Mouse (Mus musculus) spleen, postnatal 4 days (tissue): Measurements from ENCODE around the gene Prkaca.
"Not testable (repeated sequence)": the region's sequence is repeated elsewhere in the genome, so short reads cannot be mapped to it uniquely, and the experiment has no call there.

ENCODE experiments used
- DNase-seq, 2 experiments: peaks; one replicate each; pipeline ENCODE4 v3.0.0; 2022; ENCODE audit warnings: low spot score in 2 of 2

Gene Prkaca

GRCm38 (mm10) chr8:83974521-83974920 lies 1.7 kb downstream of the Prkaca start:
- peak in 1 of 2 experiments; percentile 62 for DNase-seq

- DNase-seq, result peak; percentile 32 to 67
Observed at GRCm38 (mm10) chr8:83976101-83976630, 3.4 kb downstream of the Prkaca start.

GRCm38 (mm10) chr8:83976779-83977350 lies 4.1 kb downstream of the Prkaca start:
- peak in 1 of 2 experiments; percentile 68 for DNase-seq

- DNase-seq, result peak in 1 of 2 experiments; percentile 58
Observed at GRCm38 (mm10) chr8:83977646-83978045, 4.9 kb downstream of the Prkaca start.

- DNase-seq, result peak in 1 of 2 experiments; percentile 60
Observed at GRCm38 (mm10) chr8:83978200-83978599, 5.4 kb downstream of the Prkaca start.

GRCm38 (mm10) chr8:83980250-83980649 lies 7.5 kb downstream of the Prkaca start:
- DNase-seq, result no peak

- DNase-seq, result no peak
Observed at GRCm38 (mm10) chr8:83980845-83981244, 8.1 kb downstream of the Prkaca start.

- no peak for DNase-seq
Observed at GRCm38 (mm10) chr8:83981533-83981932, 8.7 kb downstream of the Prkaca start.

GRCm38 (mm10) chr8:83982449-83982848 lies 9.7 kb downstream of the Prkaca start:
- DNase-seq, result peak in 1 of 2 experiments; percentile 50

GRCm38 (mm10) chr8:83983222-83983621 lies 10.4 kb downstream of the Prkaca start:
- DNase-seq, result not testable (repeated sequence)

- no peak for DNase-seq
Observed at GRCm38 (mm10) chr8:83989243-83989642, 16.4 kb downstream of the Prkaca start.

GRCm38 (mm10) chr8:83990170-83990569 lies 17.4 kb downstream of the Prkaca start:
- no peak for DNase-seq

GRCm38 (mm10) chr8:83992488-83992887 lies 19.7 kb downstream of the Prkaca start:
- no peak for DNase-seq

GRCm38 (mm10) chr8:83994030-83994429 lies 21.2 kb downstream of the Prkaca start:
- no peak for DNase-seq

- peak in 1 of 2 experiments; percentile 67 for DNase-seq
Observed at GRCm38 (mm10) chr8:83995973-83996372, 23.2 kb downstream of the Prkaca start.

GRCm38 (mm10) chr8:83996567-83997505 lies 24.0 kb downstream of the Prkaca start:
- DNase-seq, result peak; percentile 82 to 89

GRCm38 (mm10) chr8:83997511-83998141 lies 24.8 kb downstream of the Prkaca start, which contains the start of gene Samd1:
Gene Samd1 (plus strand): TSS chr8:83997672.
- DNase-seq, result peak; percentile 56 to 85

- peak; percentile 66 to 86 for DNase-seq
Observed at GRCm38 (mm10) chr8:83998231-83999056, 25.7 kb downstream of the Prkaca start.

GRCm38 (mm10) chr8:83999057-83999705 lies 26.4 kb downstream of the Prkaca start:
- DNase-seq, result no peak

- no peak for DNase-seq
Observed at GRCm38 (mm10) chr8:83999825-84000224, 27.0 kb downstream of the Prkaca start.
